ENCODE assay signal across 17 mouse cellular contexts in the genomic region with DNA sequence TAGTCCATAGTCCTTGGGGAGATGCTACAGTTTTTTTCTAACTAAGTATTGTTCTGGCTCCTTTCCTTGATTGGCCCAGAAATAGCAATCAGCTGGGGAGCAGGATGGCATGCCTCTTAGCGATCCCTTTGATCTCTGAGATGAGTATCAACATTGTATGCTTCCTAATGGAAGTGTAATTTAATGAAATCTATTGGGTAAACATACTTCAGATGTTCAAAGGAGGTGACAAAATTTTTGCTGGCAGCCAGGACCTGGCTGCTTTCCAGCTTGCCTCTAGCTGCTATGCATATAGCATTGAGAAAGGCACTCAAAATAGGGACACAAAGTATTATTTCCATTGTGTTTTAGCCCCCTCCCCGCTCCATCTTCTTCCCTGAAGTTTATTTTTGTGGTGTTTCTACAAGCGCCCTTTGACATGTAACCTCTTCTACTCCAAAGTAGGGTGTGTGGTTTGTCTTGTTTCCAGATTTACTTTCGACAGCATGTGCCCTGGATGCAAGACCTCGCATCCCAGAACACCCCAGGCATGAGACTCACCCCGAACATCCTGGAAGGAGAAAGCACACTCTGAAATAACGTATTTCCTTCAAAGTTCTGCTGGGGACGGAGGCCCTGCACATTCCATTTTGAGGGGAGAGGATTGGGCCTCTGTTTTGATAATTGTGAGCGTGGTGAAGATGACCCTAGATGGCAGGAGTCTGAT. TPM values are rescaled to one million over a fixed set of nuclear protein-coding genes. Genes with fewer than 3 reads are reported as not detected.
A peak's percentile ranks its signal among the peaks of the same experiment; 100 is the strongest.
DNase-seq lines count a peak whose midpoint lies in the region; ATAC-seq and TF ChIP-seq lines count a peak whose summit lies in the region.
"Had no signal": no experiment of that assay in that cellular context is flagged by ENCODE, and none has a peak within 500 bp of the region (broad histone marks: within the 10 kb centered on the region; RNA-seq: fewer than 3 reads in every experiment).

No protein-coding gene starts in this region.

- H3K9me3 ChIP-seq in limb, embryonic 14.5 days (ENCODE audit: control insufficient read depth, low read length): no peaks in the 10 kb centered on the region
- H3K9me3 ChIP-seq in limb, embryonic 10.5 days (replicated peaks): no peaks in the 10 kb centered on the region
- no peaks in the 10 kb centered on the region for H3K9me3 ChIP-seq in embryonic facial prominence, embryonic 14.5 days (ENCODE audit: control insufficient read depth, low read length)
- no peaks in the 10 kb centered on the region for H3K9me3 ChIP-seq in midbrain, embryonic 15.5 days
- H3K9me3 ChIP-seq: embryonic facial prominence, embryonic 15.5 days; heart, embryonic 15.5 days; limb, embryonic 15.5 days had no signal

- 78% methylated on average over 9 of the region's 9 CpGs for WGBS in limb, embryonic 14.5 days
- WGBS in limb, embryonic 10.5 days: 82% methylated on average over 9 of the region's 9 CpGs
- 59% methylated on average over 9 of the region's 9 CpGs for WGBS in embryonic facial prominence, embryonic 14.5 days
- WGBS in midbrain, embryonic 15.5 days: 73% methylated on average over 9 of the region's 9 CpGs

- TF ChIP-seq CTCF in gastrocnemius, adult 2 months (IDR thresholded peaks at IDR 0.05): no peak

- peak; percentile 32 for DNase-seq in limb, embryonic 14.5 days (ENCODE audit: low spot score)
- DNase-seq in limb, embryonic 10.5 days (ENCODE audit: low spot score): no peak
- DNase-seq in embryonic facial prominence, embryonic 14.5 days (ENCODE audit: low spot score): peak; percentile 62
- peak; percentile 33 for DNase-seq in lung, postnatal 10 days
- no peak for DNase-seq in gastrocnemius, adult 2 months
- no peak for DNase-seq in right cerebral cortex, postnatal 36 days (ENCODE audit: low spot score in 2 of 2)
- DNase-seq: cerebellum, adult 8-10 months; heart, adult 11 months; heart, postnatal 4 days; kidney, adult 11 months; right cerebral cortex, postnatal 4 days had no signal

- H3K36me3 ChIP-seq in limb, embryonic 14.5 days (ENCODE audit: control insufficient read depth, insufficient read depth, low read length): no peaks in the 10 kb centered on the region
- no peaks in the 10 kb centered on the region for H3K36me3 ChIP-seq in limb, embryonic 10.5 days
- no peaks in the 10 kb centered on the region for H3K36me3 ChIP-seq in embryonic facial prominence, embryonic 14.5 days (ENCODE audit: control insufficient read depth, insufficient read depth, low read length)
- H3K36me3 ChIP-seq in midbrain, embryonic 15.5 days (replicated peaks): no peaks in the 10 kb centered on the region
- H3K36me3 ChIP-seq: embryonic facial prominence, embryonic 15.5 days; heart, embryonic 15.5 days; limb, embryonic 15.5 days had no signal

- 0 out of 2 replicates have a peak, but pooled peaks cover 3% of the 10 kb centered on the region for H3K4me1 ChIP-seq in limb, embryonic 14.5 days (ENCODE audit: control insufficient read depth, insufficient read depth, low read length)
- no peaks in the 10 kb centered on the region for H3K4me1 ChIP-seq in limb, embryonic 10.5 days
- peaks cover 17% of the 10 kb centered on the region; the same call in 1 of the 2 replicates for H3K4me1 ChIP-seq in embryonic facial prominence, embryonic 14.5 days (ENCODE audit: control insufficient read depth, insufficient read depth, low read length)
- H3K4me1 ChIP-seq in midbrain, embryonic 15.5 days: peaks cover 11% of the 10 kb centered on the region
- H3K4me1 ChIP-seq: limb, embryonic 15.5 days had no signal

- H3K27ac ChIP-seq in limb, embryonic 14.5 days (replicated peaks; ENCODE audit: low read depth, low read length): no peak overlapping the region
- H3K27ac ChIP-seq in limb, embryonic 10.5 days: no peak overlapping the region
- H3K27ac ChIP-seq in embryonic facial prominence, embryonic 14.5 days (replicated peaks; ENCODE audit: low read depth, low read length): no peak overlapping the region
- no peak overlapping the region for H3K27ac ChIP-seq in midbrain, embryonic 15.5 days
- no peak overlapping the region for H3K27ac ChIP-seq in gastrocnemius, adult 2 months
- H3K27ac ChIP-seq: embryonic facial prominence, embryonic 15.5 days; heart, embryonic 15.5 days; kidney, postnatal 0 days; limb, embryonic 15.5 days had no signal

- ATAC-seq in limb, embryonic 14.5 days (ENCODE audit: low FRiP score, low read depth): no peak
- ATAC-seq in embryonic facial prominence, embryonic 14.5 days (ENCODE audit: low read depth): peak; percentile 55; the same call in 1 of the 2 replicates
- ATAC-seq in midbrain, embryonic 15.5 days (replicated peaks): peak; percentile 42; the same call in 1 of the 2 replicates
- ATAC-seq: hindbrain, embryonic 16.5 days had no signal

- H3K27me3 ChIP-seq in limb, embryonic 14.5 days (ENCODE audit: control insufficient read depth, insufficient read depth, low read length): no peaks in the 10 kb centered on the region
- no peaks in the 10 kb centered on the region for H3K27me3 ChIP-seq in limb, embryonic 10.5 days (ENCODE audit: low read depth, poor library complexity, severe bottlenecking)
- H3K27me3 ChIP-seq in embryonic facial prominence, embryonic 14.5 days (replicated peaks; ENCODE audit: control insufficient read depth, insufficient read depth, low read length): no peaks in the 10 kb centered on the region
- no peaks in the 10 kb centered on the region for H3K27me3 ChIP-seq in midbrain, embryonic 15.5 days (replicated peaks)
- H3K27me3 ChIP-seq: embryonic facial prominence, embryonic 15.5 days; heart, embryonic 15.5 days; limb, embryonic 15.5 days had no signal

- no peak for TF ChIP-seq POLR2A in limb, embryonic 14.5 days (IDR thresholded peaks at IDR 0.05; ENCODE audit: borderline replicate concordance, extremely low read depth, insufficient read depth, insufficient read length)

- H3K9ac ChIP-seq in limb, embryonic 14.5 days (ENCODE audit: low read depth, low read length, severe bottlenecking): no peak overlapping the region
- no peak overlapping the region for H3K9ac ChIP-seq in embryonic facial prominence, embryonic 14.5 days (ENCODE audit: low read depth, low read length)
- no peak overlapping the region for H3K9ac ChIP-seq in midbrain, embryonic 15.5 days
- H3K9ac ChIP-seq: embryonic facial prominence, embryonic 15.5 days; heart, embryonic 15.5 days; limb, embryonic 15.5 days had no signal

- intact Hi-C loops in gastrocnemius, adult 2 months (cut with DNase I): no loop called here

- no peak overlapping the region for H3K4me3 ChIP-seq in limb, embryonic 14.5 days (replicated peaks; ENCODE audit: low read length)
- H3K4me3 ChIP-seq in limb, embryonic 10.5 days: no peak overlapping the region
- H3K4me3 ChIP-seq in embryonic facial prominence, embryonic 14.5 days (ENCODE audit: low read depth, low read length): no peak overlapping the region
- H3K4me3 ChIP-seq in midbrain, embryonic 15.5 days: no peak overlapping the region
- H3K4me3 ChIP-seq in gastrocnemius, adult 2 months: no peak overlapping the region
- H3K4me3 ChIP-seq: embryonic facial prominence, embryonic 15.5 days; heart, embryonic 15.5 days; limb, embryonic 15.5 days had no signal

- H3K4me2 ChIP-seq in limb, embryonic 14.5 days (replicated peaks; ENCODE audit: low read depth, low read length, severe bottlenecking): no peak overlapping the region
- H3K4me2 ChIP-seq in embryonic facial prominence, embryonic 14.5 days (ENCODE audit: low read depth, low read length): no peak overlapping the region
- no peak overlapping the region for H3K4me2 ChIP-seq in midbrain, embryonic 15.5 days
- H3K4me2 ChIP-seq: embryonic facial prominence, embryonic 15.5 days; heart, embryonic 15.5 days; limb, embryonic 15.5 days had no signal

RNA-seq across cellular contexts. Expression of a gene that starts 34.7 kb away (rescaled TPM):
- 12.8 and 14.7 TPM in 2 replicates for polyA plus RNA-seq in limb, embryonic 14.5 days (2012; rRNA removed)
- polyA plus RNA-seq in limb, embryonic 14.5 days (2014; fragmentation: Nextera tagmentation; extraction: Ambion mirVana): 22.8 and 23.8 TPM in 2 replicates
- polyA plus RNA-seq in limb, embryonic 10.5 days (2016; fragmentation: Nextera tagmentation; extraction: Ambion mirVana): 26.3 and 29.8 TPM in 2 replicates
- 17.0 and 21.7 TPM in 2 replicates for polyA plus RNA-seq in embryonic facial prominence, embryonic 14.5 days (2014; fragmentation: Nextera tagmentation; extraction: Ambion mirVana)
- polyA plus RNA-seq in midbrain, embryonic 15.5 days (2015; fragmentation: Nextera tagmentation; extraction: Ambion mirVana): 36.8 and 40.6 TPM in 2 replicates
- total RNA-seq in gastrocnemius, adult 2 months (2021): 10 to 100 TPM; 18.9 to 20.3 TPM

RNA-seq across cellular contexts. Expression of a gene that starts 35.0 kb away (rescaled TPM):
- 27.8 and 32.6 TPM in 2 replicates for polyA plus RNA-seq in limb, embryonic 14.5 days (2012; rRNA removed)
- polyA plus RNA-seq in limb, embryonic 14.5 days (2014; fragmentation: Nextera tagmentation; extraction: Ambion mirVana): 78.9 and 85.1 TPM in 2 replicates
- polyA plus RNA-seq in limb, embryonic 10.5 days (2016; fragmentation: Nextera tagmentation; extraction: Ambion mirVana): 113 and 120 TPM in 2 replicates
- 73.2 and 82.9 TPM in 2 replicates for polyA plus RNA-seq in embryonic facial prominence, embryonic 14.5 days (2014; fragmentation: Nextera tagmentation; extraction: Ambion mirVana)
- 66.9 and 67.6 TPM in 2 replicates for polyA plus RNA-seq in midbrain, embryonic 15.5 days (2015; fragmentation: Nextera tagmentation; extraction: Ambion mirVana)
- total RNA-seq in gastrocnemius, adult 2 months (2021): 10 to 100 TPM; 19.6 to 23.3 TPM

Comparison
In these comparisons a context has a peak if more than half of its experiments do, and no peak if none do; other contexts are left out.
1. DNase-seq: peak in limb, embryonic 14.5 days (single experiment), embryonic facial prominence, embryonic 14.5 days (single experiment) and lung, postnatal 10 days (single experiment); none in limb, embryonic 10.5 days (single experiment), gastrocnemius, adult 2 months (single experiment) and right cerebral cortex, postnatal 36 days (0 of 2).